Mouse (Mus musculus): ENCODE measurements around the gene Bach2. TPM values are rescaled to one million over a fixed set of nuclear protein-coding genes. Genes with fewer than 3 reads are reported as not detected.

The Bach2 gene
- polyA plus RNA-seq, 1 experiment from 2014 or later = 18.8 TPM

GRCm38 (mm10) chr4:32291406-32291805 lies 52.8 kb downstream of the Bach2 start:
- no peak overlapping the region for H3K4me2 ChIP-seq (ENCODE audit: low read length)
- no peaks in the 10 kb centered on the region for H3K36me3 ChIP-seq (ENCODE audit: control insufficient read depth, insufficient read depth, low read length)
- H3K27me3 ChIP-seq (ENCODE audit: control insufficient read depth, insufficient read depth, low read depth, low read length) = no peaks in the 10 kb centered on the region
- WGBS = 85% methylated on average over 4 of the region's 4 CpGs
- H3K9ac ChIP-seq (ENCODE audit: low read depth, low read length) = no peak overlapping the region
- no peak for ATAC-seq
- no peaks in the 10 kb centered on the region for H3K9me3 ChIP-seq (replicated peaks; ENCODE audit: control insufficient read depth, low read length, poor library complexity, severe bottlenecking)
- no peak overlapping the region for H3K27ac ChIP-seq (ENCODE audit: low read length)
- no peak overlapping the region for H3K4me3 ChIP-seq (ENCODE audit: low read depth, low read length)
- peaks cover 41% of the 10 kb centered on the region for H3K4me1 ChIP-seq (ENCODE audit: control insufficient read depth, insufficient read depth, low read length)

GRCm38 (mm10) chr4:32293686-32294265 lies 55.2 kb downstream of the Bach2 start:
- no peaks in the 10 kb centered on the region for H3K9me3 ChIP-seq (replicated peaks; ENCODE audit: control insufficient read depth, low read length, poor library complexity, severe bottlenecking)
- H3K4me2 ChIP-seq (ENCODE audit: low read length) = no peak overlapping the region
- WGBS = 32% methylated on average over 7 of the region's 7 CpGs
- no peaks in the 10 kb centered on the region for H3K36me3 ChIP-seq (ENCODE audit: control insufficient read depth, insufficient read depth, low read length)
- H3K27me3 ChIP-seq (ENCODE audit: control insufficient read depth, insufficient read depth, low read depth, low read length) = no peaks in the 10 kb centered on the region
- ATAC-seq = no peak
- no peak overlapping the region for H3K9ac ChIP-seq (ENCODE audit: low read depth, low read length)
- peaks cover 37% of the 10 kb centered on the region for H3K4me1 ChIP-seq (ENCODE audit: control insufficient read depth, insufficient read depth, low read length)
- peak overlapping the region; percentile 48 for H3K27ac ChIP-seq (ENCODE audit: low read length)
- H3K4me3 ChIP-seq (ENCODE audit: low read depth, low read length) = no peak overlapping the region

DNA sequence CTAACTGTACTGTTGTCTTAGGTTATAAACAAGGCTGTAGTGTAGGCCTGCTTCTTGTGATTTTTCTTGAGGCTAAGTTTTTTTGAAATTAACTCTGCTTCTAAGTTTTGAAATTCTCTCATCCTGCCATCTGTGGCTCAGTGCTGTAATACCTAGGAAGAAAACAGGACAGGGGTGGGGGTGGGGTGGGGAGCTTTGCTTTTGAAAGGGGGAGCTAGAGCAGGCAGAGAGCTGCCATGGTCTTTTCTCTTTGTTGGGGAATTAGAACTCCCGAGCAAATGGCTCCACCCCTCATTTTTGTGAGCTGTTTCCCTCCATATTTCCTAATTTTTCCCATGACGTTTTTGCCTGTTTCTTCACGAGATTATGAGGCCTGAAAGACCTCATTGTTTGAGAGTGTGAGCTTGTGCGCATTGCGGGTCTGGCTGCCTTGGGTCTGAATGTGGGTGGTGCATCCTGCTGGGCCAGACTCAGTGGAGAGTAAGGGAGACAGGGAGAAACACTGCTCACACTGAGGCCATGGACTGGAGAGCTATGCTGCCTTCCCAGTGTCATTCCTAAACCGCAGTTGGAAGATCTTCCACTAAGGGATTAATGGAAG lies 58.6 kb downstream of the Bach2 start:
- ATAC-seq = no peak
- Histone ChIP-seq H3K9ac (ENCODE audit: low read depth, low read length) (no peak overlapping the region), H3K9me3 (replicated peaks; ENCODE audit: control insufficient read depth, low read length, poor library complexity, severe bottlenecking) (no peaks in the 10 kb centered on the region), H3K27me3 (ENCODE audit: control insufficient read depth, insufficient read depth, low read depth, low read length) (no peaks in the 10 kb centered on the region), H3K36me3 (ENCODE audit: control insufficient read depth, insufficient read depth, low read length) (no peaks in the 10 kb centered on the region), H3K4me2 (ENCODE audit: low read length) (no peak overlapping the region), H3K27ac (ENCODE audit: low read length) (no peak overlapping the region), H3K4me3 (ENCODE audit: low read depth, low read length) (no peak overlapping the region), H3K4me1 (ENCODE audit: control insufficient read depth, insufficient read depth, low read length) (peaks cover 27% of the 10 kb centered on the region)
- WGBS = 8% methylated on average over 6 of the region's 6 CpGs

DNA sequence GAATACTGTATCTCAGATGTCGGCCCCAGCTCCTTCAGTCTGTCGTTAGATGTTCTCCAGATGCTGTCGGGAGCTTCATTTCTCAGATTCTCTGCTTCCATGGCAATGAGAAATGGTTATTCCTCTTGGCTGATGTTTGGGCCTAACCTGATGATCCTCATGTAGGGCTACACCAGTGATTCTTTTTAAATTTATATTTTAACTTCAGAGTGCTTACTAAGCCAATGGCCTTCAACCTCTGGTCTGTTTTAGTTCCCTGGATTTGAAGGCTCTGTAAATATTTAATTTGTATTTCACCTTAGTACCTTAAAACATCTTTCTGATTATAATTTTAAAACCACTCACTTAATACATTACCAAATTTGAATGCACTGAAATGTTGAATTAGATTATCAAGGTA lies 60.6 kb downstream of the Bach2 start:
- Histone ChIP-seq H3K9ac (ENCODE audit: low read depth, low read length) (no peak overlapping the region), H3K4me1 (ENCODE audit: control insufficient read depth, insufficient read depth, low read length) (peaks cover 31% of the 10 kb centered on the region), H3K27me3 (ENCODE audit: control insufficient read depth, insufficient read depth, low read depth, low read length) (no peaks in the 10 kb centered on the region), H3K27ac (ENCODE audit: low read length) (no peak overlapping the region), H3K9me3 (replicated peaks; ENCODE audit: control insufficient read depth, low read length, poor library complexity, severe bottlenecking) (no peaks in the 10 kb centered on the region), H3K4me2 (ENCODE audit: low read length) (no peak overlapping the region), H3K36me3 (ENCODE audit: control insufficient read depth, insufficient read depth, low read length) (no peaks in the 10 kb centered on the region), H3K4me3 (ENCODE audit: low read depth, low read length) (no peak overlapping the region)
- no peak for ATAC-seq
- WGBS = 73% methylated on average over 3 of the region's 3 CpGs

GRCm38 (mm10) chr4:32299970-32300369 lies 61.4 kb downstream of the Bach2 start:
- H3K4me1 ChIP-seq (ENCODE audit: control insufficient read depth, insufficient read depth, low read length) = peaks cover 36% of the 10 kb centered on the region
- 87% methylated on average over 3 of the region's 3 CpGs for WGBS
- no peak for ATAC-seq

DNA sequence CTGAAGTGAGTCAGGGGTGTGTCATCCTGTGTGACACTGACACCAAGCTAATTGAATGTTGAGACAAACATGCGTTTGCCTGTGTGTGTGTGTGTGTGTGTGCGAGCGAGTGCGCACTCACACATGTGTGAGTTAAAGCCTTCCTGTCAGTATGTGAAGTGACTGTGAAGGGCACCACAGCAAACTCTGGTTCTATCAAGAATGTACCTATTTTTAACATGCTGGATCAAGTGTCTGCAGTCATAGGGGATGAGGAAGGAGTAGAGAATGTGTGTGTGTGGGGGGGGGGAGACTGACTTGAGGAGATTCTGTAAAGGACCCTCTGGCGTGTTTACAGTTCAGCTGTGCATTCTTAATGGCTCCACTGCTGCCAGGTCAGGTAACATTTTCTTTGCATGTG lies 64.1 kb downstream of the Bach2 start:
- Histone ChIP-seq H3K4me3 (ENCODE audit: low read depth, low read length) (no peak overlapping the region), H3K27ac (ENCODE audit: low read length) (peak overlapping the region; percentile 79), H3K27me3 (ENCODE audit: control insufficient read depth, insufficient read depth, low read depth, low read length) (no peaks in the 10 kb centered on the region), H3K9me3 (replicated peaks; ENCODE audit: control insufficient read depth, low read length, poor library complexity, severe bottlenecking) (no peaks in the 10 kb centered on the region), H3K4me2 (ENCODE audit: low read length) (peak overlapping the region; percentile 1), H3K36me3 (ENCODE audit: control insufficient read depth, insufficient read depth, low read length) (no peaks in the 10 kb centered on the region), H3K9ac (ENCODE audit: low read depth, low read length) (no peak overlapping the region; the same call in 1 of the 2 replicates), H3K4me1 (ENCODE audit: control insufficient read depth, insufficient read depth, low read length) (peaks cover 45% of the 10 kb centered on the region)
- no peak for ATAC-seq
- WGBS = 46% methylated on average over 5 of the region's 5 CpGs

More at GRCm38 (mm10) chr4:32299970-32300369, 61.4 kb downstream of the Bach2 start:
- H3K36me3 ChIP-seq (ENCODE audit: control insufficient read depth, insufficient read depth, low read length) = no peaks in the 10 kb centered on the region
- H3K9ac ChIP-seq (ENCODE audit: low read depth, low read length) = no peak overlapping the region
- no peak overlapping the region for H3K27ac ChIP-seq (ENCODE audit: low read length)
- H3K9me3 ChIP-seq (replicated peaks; ENCODE audit: control insufficient read depth, low read length, poor library complexity, severe bottlenecking) = no peaks in the 10 kb centered on the region
- no peak overlapping the region for H3K4me3 ChIP-seq (ENCODE audit: low read depth, low read length)
- H3K4me2 ChIP-seq (ENCODE audit: low read length) = no peak overlapping the region
- H3K27me3 ChIP-seq (ENCODE audit: control insufficient read depth, insufficient read depth, low read depth, low read length) = no peaks in the 10 kb centered on the region

- Histone ChIP-seq H3K36me3 (ENCODE audit: control insufficient read depth, insufficient read depth, low read length) (no peaks in the 10 kb centered on the region), H3K4me3 (ENCODE audit: low read depth, low read length) (no peak overlapping the region), H3K9me3 (replicated peaks; ENCODE audit: control insufficient read depth, low read length, poor library complexity, severe bottlenecking) (no peaks in the 10 kb centered on the region), H3K4me1 (ENCODE audit: control insufficient read depth, insufficient read depth, low read length) (peaks cover 45% of the 10 kb centered on the region), H3K9ac (ENCODE audit: low read depth, low read length) (no peak overlapping the region; the same call in 1 of the 2 replicates), H3K27me3 (ENCODE audit: control insufficient read depth, insufficient read depth, low read depth, low read length) (no peaks in the 10 kb centered on the region), H3K27ac (ENCODE audit: low read length) (peak overlapping the region; percentile 79), H3K4me2 (ENCODE audit: low read length) (peak overlapping the region; percentile 1)
- ATAC-seq = peak; percentile 41
- WGBS = 13% methylated on average over 4 of the region's 4 CpGs
These were observed 64.5 kb downstream of the Bach2 start for GRCm38 (mm10) chr4:32303076-32303475.

DNA sequence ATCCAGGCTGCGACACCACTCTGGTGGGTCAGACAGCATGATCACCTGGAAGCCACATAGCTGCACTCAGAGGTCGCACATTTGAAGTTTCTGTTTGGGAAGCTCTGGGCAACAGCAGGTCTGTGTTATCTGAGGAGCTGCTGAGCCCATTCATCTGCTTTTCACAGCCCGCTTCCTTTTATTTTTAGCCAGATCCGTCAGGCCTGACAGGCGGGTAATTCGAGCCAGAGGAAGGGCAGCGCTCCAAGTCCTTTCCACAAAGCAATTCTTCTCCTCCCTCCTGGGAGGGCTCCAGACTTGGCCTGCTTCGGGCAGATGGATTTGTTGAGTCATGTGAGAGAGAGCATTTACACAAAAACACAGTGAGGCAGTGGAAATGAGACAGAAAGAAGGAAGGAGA lies 65.1 kb downstream of the Bach2 start:
- peak; percentile 79 for ATAC-seq
- Histone ChIP-seq H3K9me3 (replicated peaks; ENCODE audit: control insufficient read depth, low read length, poor library complexity, severe bottlenecking) (no peaks in the 10 kb centered on the region), H3K4me1 (ENCODE audit: control insufficient read depth, insufficient read depth, low read length) (peaks cover 45% of the 10 kb centered on the region), H3K4me2 (ENCODE audit: low read length) (peak overlapping the region; percentile 1; the same call in 1 of the 2 replicates), H3K27me3 (ENCODE audit: control insufficient read depth, insufficient read depth, low read depth, low read length) (no peaks in the 10 kb centered on the region), H3K4me3 (ENCODE audit: low read depth, low read length) (no peak overlapping the region), H3K27ac (ENCODE audit: low read length) (peak overlapping the region; percentile 79), H3K9ac (ENCODE audit: low read depth, low read length) (no peak overlapping the region), H3K36me3 (ENCODE audit: control insufficient read depth, insufficient read depth, low read length) (no peaks in the 10 kb centered on the region)
- WGBS = 4% methylated on average over 8 of the region's 8 CpGs

DNA sequence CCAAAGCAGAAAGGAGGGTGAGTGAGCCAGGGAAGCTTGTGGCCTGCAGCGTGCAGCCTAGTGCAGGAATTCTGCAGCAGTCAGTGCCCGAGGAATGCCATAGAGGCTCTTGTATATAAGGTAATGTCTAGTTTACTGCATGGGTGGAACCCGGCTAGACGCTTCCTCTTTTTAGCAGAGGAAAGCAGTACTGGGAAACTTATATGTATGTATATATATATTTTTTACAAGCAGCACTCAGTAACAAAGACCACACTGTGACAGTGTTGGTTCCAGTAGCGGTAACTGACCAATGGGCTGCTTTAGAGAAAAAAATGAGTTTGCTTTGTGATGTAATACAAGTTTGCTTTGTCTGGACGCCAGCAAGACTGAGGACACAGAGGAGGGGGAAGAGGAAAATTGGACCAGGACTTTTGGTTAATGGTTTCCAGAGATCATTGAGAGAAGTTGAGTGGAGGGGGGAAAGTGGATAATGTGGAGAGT lies 65.7 kb downstream of the Bach2 start:
- Histone ChIP-seq H3K36me3 (ENCODE audit: control insufficient read depth, insufficient read depth, low read length) (no peaks in the 10 kb centered on the region), H3K27me3 (ENCODE audit: control insufficient read depth, insufficient read depth, low read depth, low read length) (no peaks in the 10 kb centered on the region), H3K4me3 (ENCODE audit: low read depth, low read length) (no peak overlapping the region), H3K9me3 (replicated peaks; ENCODE audit: control insufficient read depth, low read length, poor library complexity, severe bottlenecking) (no peaks in the 10 kb centered on the region), H3K4me2 (ENCODE audit: low read length) (peak overlapping the region; percentile 10), H3K9ac (ENCODE audit: low read depth, low read length) (no peak overlapping the region), H3K27ac (ENCODE audit: low read length) (peak overlapping the region; percentile 79), H3K4me1 (ENCODE audit: control insufficient read depth, insufficient read depth, low read length) (peaks cover 45% of the 10 kb centered on the region)
- 17% methylated on average over 6 of the region's 6 CpGs for WGBS
- ATAC-seq = peak; percentile 37; the same call in 1 of the 2 replicates

Data from midbrain, embryonic 16.5 days (tissue).